Mouse (Mus musculus) urinary bladder, adult 2 months (tissue): ENCODE measurements around the gene Usp54. TPM values are rescaled to one million over a fixed set of nuclear protein-coding genes. Genes with fewer than 3 reads are reported as not detected.
A peak's percentile ranks its signal among the peaks of the same experiment; 100 is the strongest.
"Not testable (repeated sequence)": the region's sequence is repeated elsewhere in the genome, so short reads cannot be mapped to it uniquely, and the experiment has no call there.

Source experiments
- DNase-seq: peaks from one replicate; pipeline ENCODE4 v3.0.0; 2022; ENCODE audit warnings: low spot score
- polyA plus RNA-seq: library from polyadenylated mRNA; depleted of rRNA; stranded (reverse); fragments of >200 nt; gene quantifications from 2 replicates; pipeline ENCODE4 v1.2.3, GENCODE M21; 2012

The Usp54 gene
- polyA plus RNA-seq, 1 experiment: 16.0 TPM

- DNase-seq: no peak
Observed at GRCm38 (mm10) chr14:20609519-20609918, 31.3 kb downstream of the Usp54 start.

- no peak for DNase-seq
Observed at GRCm38 (mm10) chr14:20607396-20608126, 33.3 kb downstream of the Usp54 start.

- DNase-seq: no peak
Observed at GRCm38 (mm10) chr14:20601287-20601686, 39.6 kb downstream of the Usp54 start.

- DNase-seq: no peak
Observed at GRCm38 (mm10) chr14:20600203-20600602, 40.7 kb downstream of the Usp54 start.

- DNase-seq: no peak
Observed at GRCm38 (mm10) chr14:20599542-20599941, 41.3 kb downstream of the Usp54 start.

GRCm38 (mm10) chr14:20595781-20596180, 45.1 kb downstream of the Usp54 start:
- no peak for DNase-seq

GRCm38 (mm10) chr14:20587458-20587857, 53.4 kb downstream of the Usp54 start:
- DNase-seq: no peak

GRCm38 (mm10) chr14:20578822-20579407, 61.9 kb downstream of the Usp54 start:
- no peak for DNase-seq

GRCm38 (mm10) chr14:20576179-20576578, 64.7 kb downstream of the Usp54 start:
- no peak for DNase-seq

- DNase-seq: not testable (repeated sequence)
Observed at GRCm38 (mm10) chr14:20573196-20573595, 67.7 kb downstream of the Usp54 start.

- no peak for DNase-seq
Observed at GRCm38 (mm10) chr14:20565256-20566021, 75.4 kb downstream of the Usp54 start.

GRCm38 (mm10) chr14:20564692-20565091, 76.2 kb downstream of the Usp54 start:
- no peak for DNase-seq

GRCm38 (mm10) chr14:20561897-20562296, 79.0 kb downstream of the Usp54 start:
- no peak for DNase-seq

- no peak for DNase-seq
Observed at GRCm38 (mm10) chr14:20550136-20550535, 90.7 kb downstream of the Usp54 start.

GRCm38 (mm10) chr14:20546415-20546814, 94.4 kb downstream of the Usp54 start, which contains the start of gene Ppp3cb:
Ppp3cb (minus strand) TSS chr14:20546573.
- DNase-seq: no peak

GRCm38 (mm10) chr14:20545529-20546331, 95.1 kb downstream of the Usp54 start:
- DNase-seq: peak; percentile 93

GRCm38 (mm10) chr14:20544467-20545411, 96.1 kb downstream of the Usp54 start:
- DNase-seq: no peak

GRCm38 (mm10) chr14:20529643-20530042, 111.2 kb downstream of the Usp54 start:
- DNase-seq: no peak

- DNase-seq: no peak
Observed at GRCm38 (mm10) chr14:20520179-20520578, 120.7 kb downstream of the Usp54 start.

GRCm38 (mm10) chr14:20508424-20508823, 132.4 kb downstream of the Usp54 start:
- no peak for DNase-seq

- no peak for DNase-seq
Observed at GRCm38 (mm10) chr14:20502966-20503365, 137.9 kb downstream of the Usp54 start.
